Mouse (Mus musculus) forebrain, postnatal 0 days (tissue): ENCODE results near the gene Myh10. TPM values are rescaled to one million over a fixed set of nuclear protein-coding genes. Genes with fewer than 3 reads are reported as not detected.

ENCODE experiments used
- ATAC-seq: fragments of 200-750 bp; cut with Nextera tagmentation; 2 replicates; pipeline ENCODE4 v1.8.0; 2017; ENCODE audit warnings: mild to moderate bottlenecking, moderate library complexity
- DNase-seq: peaks from one replicate; pipeline ENCODE4 v3.0.0-alpha.2; 2015
- H3K27ac ChIP-seq: fragments of 300-500 bp; sonication (generic); 2 replicates; pipeline ENCODE4 v1.5.1; 2014; ENCODE audit warnings: low read depth, mild to moderate bottlenecking, antibody characterized with exemption, low read length, moderate library complexity, mixed read lengths
- H3K27me3 ChIP-seq: fragments of 300-500 bp; sonication (generic); 2 replicates; pipeline ENCODE4 v1.6.1; 2014; ENCODE audit warnings: mild to moderate bottlenecking, low read length, mixed read lengths; ENCODE audit not compliant: insufficient read depth
- H3K36me3 ChIP-seq: fragments of 300-500 bp; sonication (generic); 2 replicates; pipeline ENCODE4 v1.6.1; 2014; ENCODE audit warnings: mild to moderate bottlenecking, moderate library complexity; ENCODE audit not compliant: insufficient read depth
- H3K4me1 ChIP-seq: fragments of 300-500 bp; sonication (generic); 2 replicates; pipeline ENCODE4 v1.6.1; 2014; ENCODE audit warnings: antibody characterized with exemption; ENCODE audit not compliant: insufficient read depth
- H3K4me2 ChIP-seq: fragments of 300-500 bp; sonication (generic); 2 replicates; pipeline ENCODE4 v1.6.1; 2014; ENCODE audit warnings: low read depth, mild to moderate bottlenecking, moderate library complexity
- H3K4me3 ChIP-seq: fragments of 300-500 bp; sonication (generic); 2 replicates; pipeline ENCODE4 v1.5.1; 2014; ENCODE audit warnings: low read depth, low read length, mixed read lengths
- H3K9ac ChIP-seq: fragments of 300-500 bp; sonication (generic); 2 replicates; pipeline ENCODE4 v1.6.1; 2014; ENCODE audit warnings: mild to moderate bottlenecking
- H3K9me3 ChIP-seq: fragments of 300-500 bp; sonication (generic); 2 replicates; pipeline ENCODE4 v1.6.1; 2016; ENCODE audit warnings: low read length
- CTCF ChIP-seq: sonication (generic); IDR thresholded peaks from 2 replicates; pipeline ENCODE4 v1.5.1; 2016; ENCODE audit warnings: antibody characterized with exemption, control low read depth, low read depth
- WGBS: fragments of 180-500 bp; shearing (Covaris S2); extraction: QIAGEN DNeasy Blood & Tissue Kit; methylation state at CpG from one replicate; pipeline ENCODE4 v1.1.7; 2014; 5-methylcytosine and 5-hydroxymethylcytosine counted together
- polyA plus RNA-seq: library from polyadenylated mRNA; unstranded; fragments of >200 nt; fragmentation: Nextera tagmentation; extraction: Ambion mirVana; gene quantifications from 2 replicates; pipeline ENCODE4 v1.2.1, GENCODE M21; 2015
- total RNA-seq: library from RNA; depleted of rRNA; stranded (reverse); fragments of >200 nt; gene quantifications from 2 replicates; pipeline ENCODE4 v1.2.3, GENCODE M21; 2014

Gene Myh10
- total and polyA plus RNA-seq, 2 experiments from 2014 or later = 68.0 to 183 TPM

DNA sequence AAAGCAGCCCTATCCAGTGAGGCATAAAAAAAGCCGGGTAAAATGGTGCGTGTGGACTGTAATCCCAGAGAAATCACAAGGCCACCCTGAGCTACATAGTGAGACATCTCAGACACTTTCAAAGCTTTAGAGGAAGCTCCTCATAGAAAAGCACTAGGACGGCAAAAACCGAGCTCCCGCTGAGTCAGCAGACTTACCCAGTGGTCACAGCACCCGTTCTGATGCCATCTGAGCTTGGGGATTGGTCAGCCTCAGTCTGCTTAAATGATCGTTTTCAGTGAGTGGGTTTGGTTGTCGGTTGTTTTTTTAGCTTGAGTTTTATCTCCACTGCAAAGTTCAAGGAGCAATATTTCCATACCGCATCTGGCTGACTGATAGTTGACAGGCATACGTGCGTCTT, 86.6 kb downstream of the Myh10 start:
- peaks cover 59% of the 10 kb centered on the region for H3K36me3 ChIP-seq
- TF ChIP-seq CTCF = no peak

DNA sequence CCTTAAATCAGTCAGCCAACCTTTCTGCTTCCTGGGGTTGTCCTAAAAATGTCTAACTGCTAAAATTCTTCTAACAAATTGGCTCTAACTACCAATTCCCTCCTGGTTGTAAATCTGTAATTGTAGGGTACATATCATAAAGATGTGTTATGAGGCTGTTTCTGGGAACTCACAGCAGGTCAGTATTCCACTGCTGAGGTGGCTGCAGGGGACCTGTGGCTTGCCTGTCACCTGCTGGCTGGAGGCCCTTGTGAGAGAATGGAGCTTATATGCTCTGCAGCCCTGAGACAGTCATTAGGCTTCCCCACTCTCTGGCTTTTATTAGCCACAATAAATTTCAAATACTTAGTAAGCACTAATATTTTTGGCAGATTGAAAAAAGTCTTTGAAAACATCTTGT, 87.5 kb downstream of the Myh10 start:
- Histone ChIP-seq H3K36me3 (peaks cover 59% of the 10 kb centered on the region), H3K4me2 (no peak overlapping the region), H3K9me3 (no peaks in the 10 kb centered on the region), H3K27ac (no peak overlapping the region), H3K9ac (no peak overlapping the region), H3K27me3 (no peaks in the 10 kb centered on the region), H3K4me1 (no peaks in the 10 kb centered on the region), H3K4me3 (no peak overlapping the region)
- DNase-seq = no peak
- TF ChIP-seq CTCF = no peak
- no peak for ATAC-seq

More for the DNA sequence above, 86.6 kb downstream of the Myh10 start:
- Histone ChIP-seq H3K27ac (no peak overlapping the region), H3K4me2 (no peak overlapping the region), H3K9ac (no peak overlapping the region), H3K4me1 (no peaks in the 10 kb centered on the region), H3K4me3 (no peak overlapping the region), H3K27me3 (no peaks in the 10 kb centered on the region), H3K9me3 (no peaks in the 10 kb centered on the region)
- 86% methylated on average over 11 of the region's 11 CpGs for WGBS
- DNase-seq (no peak), ATAC-seq (no peak)

GRCm38 (mm10) chr11:68779735-68780465, 88.5 kb downstream of the Myh10 start:
- 79% methylated on average over 10 of the region's 10 CpGs for WGBS
- no peaks in the 10 kb centered on the region for H3K9me3 ChIP-seq
- TF ChIP-seq CTCF = no peak
- no peak overlapping the region for H3K4me3 ChIP-seq
- H3K4me1 ChIP-seq = no peaks in the 10 kb centered on the region
- H3K4me2 ChIP-seq = no peak overlapping the region
- no peak overlapping the region for H3K9ac ChIP-seq
- no peak overlapping the region for H3K27ac ChIP-seq
- H3K36me3 ChIP-seq = peaks cover 60% of the 10 kb centered on the region
- DNase-seq (no peak), ATAC-seq (no peak)
- H3K27me3 ChIP-seq = no peaks in the 10 kb centered on the region

DNA sequence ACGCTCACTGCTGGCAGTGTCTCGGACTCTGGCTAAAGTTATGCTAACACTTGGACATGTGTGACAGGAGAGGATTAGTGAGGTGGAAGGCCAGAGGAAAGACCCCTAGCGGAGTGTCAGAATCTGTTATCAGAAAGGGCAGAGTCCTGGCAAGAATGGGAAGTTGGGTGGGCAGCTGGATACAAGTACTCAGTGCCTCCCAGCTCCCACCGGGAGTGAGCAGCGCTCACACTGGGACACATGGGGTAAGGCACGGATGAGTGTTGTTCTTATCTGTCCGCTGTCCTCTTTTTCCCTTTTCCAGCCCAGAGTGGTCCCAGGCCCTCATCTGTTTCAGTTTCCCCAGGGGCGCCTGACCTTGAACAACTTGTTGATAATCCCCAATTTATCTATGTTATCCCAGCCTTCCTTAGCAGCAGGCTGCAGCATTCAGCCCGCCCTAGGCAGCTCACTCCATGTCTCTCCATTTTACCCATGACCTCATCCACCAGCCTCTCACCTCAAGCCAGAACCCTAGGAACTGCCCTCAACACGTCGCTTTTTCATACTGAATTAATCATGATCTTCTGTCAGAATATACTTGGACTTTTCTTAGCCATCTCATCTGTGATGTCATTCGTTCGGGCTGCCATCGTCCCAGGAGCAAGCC, 89.2 kb downstream of the Myh10 start:
- no peak for ATAC-seq
- H3K9me3 ChIP-seq = no peaks in the 10 kb centered on the region
- peaks cover 60% of the 10 kb centered on the region for H3K36me3 ChIP-seq
- no peak overlapping the region for H3K27ac ChIP-seq
- no peak overlapping the region for H3K9ac ChIP-seq
- WGBS = 83% methylated on average over 14 of the region's 14 CpGs
- DNase-seq = no peak
- H3K4me3 ChIP-seq = no peak overlapping the region
- H3K4me1 ChIP-seq = no peaks in the 10 kb centered on the region
- no peaks in the 10 kb centered on the region for H3K27me3 ChIP-seq
- TF ChIP-seq CTCF = no peak
- no peak overlapping the region for H3K4me2 ChIP-seq

- H3K9ac ChIP-seq = no peak overlapping the region
- no peaks in the 10 kb centered on the region for H3K4me1 ChIP-seq
- no peaks in the 10 kb centered on the region for H3K27me3 ChIP-seq
- H3K4me3 ChIP-seq = no peak overlapping the region
- H3K36me3 ChIP-seq = peaks cover 69% of the 10 kb centered on the region
- H3K9me3 ChIP-seq = no peaks in the 10 kb centered on the region
- WGBS = 89% methylated on average over 9 of the region's 9 CpGs
- no peak overlapping the region for H3K4me2 ChIP-seq
- no peak for TF ChIP-seq CTCF
- ATAC-seq (no peak), DNase-seq (no peak)
- H3K27ac ChIP-seq = no peak overlapping the region
Observed at GRCm38 (mm10) chr11:68782336-68782735, 91.0 kb downstream of the Myh10 start.

DNA sequence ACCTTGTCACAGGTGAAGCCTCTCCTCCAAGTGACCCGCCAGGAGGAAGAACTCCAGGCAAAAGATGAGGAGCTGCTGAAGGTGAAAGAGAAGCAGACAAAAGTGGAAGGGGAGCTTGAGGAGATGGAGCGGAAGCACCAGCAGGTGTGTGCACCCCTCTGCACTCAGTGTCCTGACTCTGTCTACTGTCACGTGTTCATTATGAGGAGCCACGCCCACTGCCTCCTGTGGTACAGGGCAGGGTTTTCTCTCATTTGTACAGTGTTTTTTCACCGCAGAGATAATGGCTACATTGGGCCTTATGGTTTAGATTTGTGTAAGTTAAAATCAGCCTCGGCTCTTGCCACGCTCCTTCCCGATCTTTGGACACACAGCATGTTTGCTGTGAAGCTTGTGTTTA, 94.5 kb downstream of the Myh10 start:
- Histone ChIP-seq H3K9ac (no peak overlapping the region), H3K9me3 (no peaks in the 10 kb centered on the region), H3K27me3 (no peaks in the 10 kb centered on the region), H3K27ac (no peak overlapping the region), H3K4me1 (no peaks in the 10 kb centered on the region), H3K4me2 (no peak overlapping the region), H3K4me3 (no peak overlapping the region), H3K36me3 (peaks cover 98% of the 10 kb centered on the region)
- WGBS = 86% methylated on average over 8 of the region's 8 CpGs
- no peak for TF ChIP-seq CTCF
- ATAC-seq = no peak
- no peak for DNase-seq

- no peak for TF ChIP-seq CTCF
- DNase-seq (no peak), ATAC-seq (no peak)
- Histone ChIP-seq H3K36me3 (peaks cover 96% of the 10 kb centered on the region), H3K4me1 (no peaks in the 10 kb centered on the region), H3K9me3 (no peaks in the 10 kb centered on the region), H3K4me2 (no peak overlapping the region), H3K27me3 (no peaks in the 10 kb centered on the region), H3K27ac (no peak overlapping the region), H3K4me3 (no peak overlapping the region), H3K9ac (no peak overlapping the region)
- WGBS = 81% methylated on average over 9 of the region's 9 CpGs
Observed at GRCm38 (mm10) chr11:68787222-68787621, 95.9 kb downstream of the Myh10 start.
